ENCODE assay signal across 19 mouse cellular contexts in the genomic region with DNA sequence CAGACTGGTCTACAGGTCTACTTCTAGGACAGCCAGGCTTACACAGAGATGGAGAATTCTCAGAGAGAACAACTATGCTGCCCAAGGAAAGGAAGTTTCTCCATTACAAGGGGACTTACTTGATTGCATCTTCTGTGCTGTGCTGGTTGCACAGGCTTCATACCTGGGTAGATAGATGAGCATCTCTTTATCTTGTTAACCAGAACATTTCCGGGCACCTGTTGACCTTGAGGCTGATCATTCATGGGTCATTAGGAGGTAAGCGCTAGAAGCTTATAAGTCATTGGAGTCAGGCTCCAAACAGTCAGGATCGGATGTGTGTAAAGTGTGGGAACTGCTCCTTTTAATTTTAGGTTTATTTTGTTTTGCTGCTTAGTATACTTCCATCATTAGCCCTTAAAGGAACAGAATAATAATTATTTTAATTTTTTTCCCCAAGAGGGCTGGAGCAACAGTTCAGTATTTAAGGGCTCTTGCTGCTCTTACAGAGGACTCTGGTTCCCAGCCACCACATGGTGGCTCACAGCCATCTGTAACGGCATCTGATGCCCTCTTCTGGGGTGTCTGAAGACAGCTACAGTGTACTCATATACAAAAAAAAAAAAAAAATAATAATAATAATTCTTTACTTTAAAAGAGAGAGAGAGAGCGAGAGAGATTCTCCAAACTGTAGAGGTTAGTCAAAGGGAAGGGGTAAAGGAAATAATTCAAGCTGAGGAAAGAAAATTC. TPM values are rescaled to one million over a fixed set of nuclear protein-coding genes. Genes with fewer than 3 reads are reported as not detected.
DNase-seq lines count a peak whose midpoint lies in the region; TF ChIP-seq lines count a peak whose summit lies in the region.
"Had no signal": no experiment of that assay in that cellular context is flagged by ENCODE, and none has a peak within 500 bp of the region (broad histone marks: within the 10 kb centered on the region; RNA-seq: fewer than 3 reads in every experiment).

No protein-coding gene starts in this region.

- H3K36me3 ChIP-seq in kidney, adult 2 months (ENCODE audit: control insufficient read depth, insufficient read depth, low read length), result no peaks in the 10 kb centered on the region
- H3K36me3 ChIP-seq: embryonic facial prominence, embryonic 13.5 days; heart, embryonic 10.5 days; hindbrain, embryonic 15.5 days; limb, embryonic 15.5 days; midbrain, embryonic 15.5 days had no signal

- H3K4me1 ChIP-seq in kidney, adult 2 months (ENCODE audit: control insufficient read depth, insufficient read depth, low read length), result peaks cover 4% of the 10 kb centered on the region; the same call in 1 of the 2 replicates
- H3K4me1 ChIP-seq: hindbrain, embryonic 15.5 days; midbrain, embryonic 15.5 days had no signal

- TF ChIP-seq CTCF in kidney, adult 2 months (conservative IDR thresholded peaks at IDR 0.05; ENCODE audit: insufficient read depth, insufficient read length, low read depth, low read length), result 0 out of 2 replicates have a peak, but pooled peaks have one; percentile 15
- no peak; the same call in 1 of the 2 replicates for TF ChIP-seq CTCF in left cerebral cortex, adult 2 months (IDR thresholded peaks at IDR 0.05)

- no peak overlapping the region for H3K27ac ChIP-seq in kidney, adult 2 months (ENCODE audit: insufficient read depth, low read depth, low read length)
- H3K27ac ChIP-seq in left cerebral cortex, adult 2 months, result no peak overlapping the region
- H3K27ac ChIP-seq: embryonic facial prominence, embryonic 13.5 days; heart, embryonic 10.5 days; hindbrain, embryonic 15.5 days; limb, embryonic 15.5 days; midbrain, embryonic 15.5 days had no signal

- H3K4me3 ChIP-seq in kidney, adult 2 months (ENCODE audit: insufficient read depth, low read depth, low read length), result no peak overlapping the region
- H3K4me3 ChIP-seq in left cerebral cortex, adult 2 months, result no peak overlapping the region
- H3K4me3 ChIP-seq: embryonic facial prominence, embryonic 13.5 days; heart, embryonic 10.5 days; hindbrain, embryonic 15.5 days; limb, embryonic 15.5 days; midbrain, embryonic 15.5 days had no signal

- intact Hi-C loops in left cerebral cortex, adult 2 months (cut with DNase I), result no loop called here

- no peak for TF ChIP-seq POLR2A in kidney, adult 2 months (IDR thresholded peaks at IDR 0.05; ENCODE audit: low read depth, low read length)

- WGBS in kidney, adult 2 months, result 78% methylated on average over 5 of the region's 5 CpGs

- H3K27me3 ChIP-seq in kidney, adult 2 months (replicated peaks; ENCODE audit: control insufficient read depth, insufficient read depth, low read length), result no peaks in the 10 kb centered on the region
- H3K27me3 ChIP-seq: embryonic facial prominence, embryonic 13.5 days; hindbrain, embryonic 15.5 days; limb, embryonic 15.5 days; midbrain, embryonic 15.5 days had no signal

- no peak for DNase-seq in kidney, adult 2 months
- no peak for DNase-seq in kidney, adult 9 months
- peak; percentile 16 for DNase-seq in thymus, postnatal 4 days
- no peak for DNase-seq in thymus, postnatal 14 days
- peak; percentile 53 for DNase-seq in NIH3T3 (ENCODE audit: low read depth)
- no peak for DNase-seq in left cerebral cortex, adult 2 months (ENCODE audit: extremely low spot score in 1 of 2, low spot score in 2 of 2)
- no peak for DNase-seq in thymus, postnatal 36 days
- DNase-seq: adrenal gland, postnatal 10 days; cerebellum, adult 11-12 months; gastrocnemius, postnatal 10 days; heart, postnatal 14 days; kidney, adult 18-20 months; kidney, postnatal 4 days; thymus, adult 18-20 months had no signal

RNA-seq across cellular contexts. Expression of a gene that starts 2.5 kb away (rescaled TPM):
- 7.0 and 7.6 TPM in 2 replicates for polyA plus RNA-seq in kidney, adult 2 months (2012; rRNA removed)
- total RNA-seq in left cerebral cortex, adult 2 months (2021), result 1 to 10 TPM; 3.5 to 3.7 TPM

RNA-seq across cellular contexts. Expression of a gene that starts 27.3 kb away (rescaled TPM):
- polyA plus RNA-seq in kidney, adult 2 months (2012; rRNA removed), result 25.9 and 26.8 TPM in 2 replicates
- total RNA-seq in left cerebral cortex, adult 2 months (2021), result 1 to 10 TPM; 6.2 to 9.0 TPM

RNA-seq across cellular contexts. Expression of a gene that starts 27.6 kb away (rescaled TPM):
- polyA plus RNA-seq in kidney, adult 2 months (2012; rRNA removed), result 13.7 and 18.3 TPM in 2 replicates
- total RNA-seq in left cerebral cortex, adult 2 months (2021), result 10 to 100 TPM; 70.0 to 70.1 TPM

RNA-seq across cellular contexts. Expression of a gene that starts 39.2 kb away (rescaled TPM):
- 10.2 and 12.3 TPM in 2 replicates for polyA plus RNA-seq in kidney, adult 2 months (2012; rRNA removed)
- 10 to 100 TPM in 1 of 2 experiments, 1 to 10 TPM in 1; 8.0 to 10.6 TPM for total RNA-seq in left cerebral cortex, adult 2 months (2021)

Comparison
In these comparisons a context has a peak if more than half of its experiments do, and no peak if none do; other contexts are left out.
1. DNase-seq: peak in thymus, postnatal 4 days (single experiment) and NIH3T3 (single experiment); none in kidney, adult 2 months (single experiment), kidney, adult 9 months (single experiment), thymus, postnatal 14 days (single experiment), left cerebral cortex, adult 2 months (0 of 2) and thymus, postnatal 36 days (0 of 2).